Mouse (Mus musculus): ENCODE measurements at regions not wholly inside any gene's neighbourhood (a gene's known extent, or its start where the extent isn't known, plus 50 kb on each side); places are given as distances from the start of the nearest gene placed in this dataset.

GRCm38 (mm10) chr10:118639097-118639496 lies 198.3 kb downstream of the Ifng start:
- TF ChIP-seq MAFK (IDR thresholded peaks at IDR 0.05; ENCODE audit: insufficient read depth, low read depth, low read length) (no peak), ZC3H11A (IDR thresholded peaks at IDR 0.05; ENCODE audit: borderline replicate concordance, low read depth, low read length) (no peak), ZNF384 (IDR thresholded peaks at IDR 0.05; ENCODE audit: low read depth, low read length) (no peak), CHD2 (IDR thresholded peaks at IDR 0.05; ENCODE audit: low read depth, low read length) (no peak)

All from ES-E14 (cell line).